Mouse (Mus musculus) adipocyte (in vitro differentiated cells): ENCODE data around the gene Lin7a.

Experiments used
- DNase-seq: peaks from one replicate; pipeline ENCODE4 v3.0.0-alpha.2; 2016; ENCODE audit warnings: low spot score

The Lin7a gene

DNA sequence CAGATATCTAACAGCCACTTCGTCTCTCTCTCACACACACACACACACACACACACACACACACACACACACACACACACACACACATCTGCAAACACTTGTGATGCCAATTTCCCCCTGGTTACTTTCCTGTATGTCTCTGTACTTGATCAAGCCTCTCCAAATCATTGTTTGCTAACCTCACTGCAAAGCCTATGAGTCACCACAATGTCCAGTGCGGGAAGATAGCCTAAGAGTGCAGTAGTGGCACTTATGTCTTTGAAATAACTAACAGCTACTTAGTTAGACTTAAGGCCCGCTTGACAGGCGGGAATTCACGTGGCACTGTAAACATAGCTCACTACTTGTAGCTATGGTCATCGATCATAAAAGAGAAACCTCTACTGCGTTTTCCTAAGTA lies 196.3 kb downstream of the Lin7a start:
- no peak for DNase-seq
